Mouse (Mus musculus) B cell, adult 62 days (primary cell): ENCODE data around the gene Tysnd1. TPM values are rescaled to one million over a fixed set of nuclear protein-coding genes. Genes with fewer than 3 reads are reported as not detected.

Source experiments
- total RNA-seq: library from RNA; stranded (reverse); gene quantifications from 4 replicates; pipeline ENCODE4 v1.2.4, GENCODE M21; 2023

The Tysnd1 gene
- total RNA-seq = 20.5 to 24.5 TPM (median 22.4 TPM) in 4 replicates

DNA sequence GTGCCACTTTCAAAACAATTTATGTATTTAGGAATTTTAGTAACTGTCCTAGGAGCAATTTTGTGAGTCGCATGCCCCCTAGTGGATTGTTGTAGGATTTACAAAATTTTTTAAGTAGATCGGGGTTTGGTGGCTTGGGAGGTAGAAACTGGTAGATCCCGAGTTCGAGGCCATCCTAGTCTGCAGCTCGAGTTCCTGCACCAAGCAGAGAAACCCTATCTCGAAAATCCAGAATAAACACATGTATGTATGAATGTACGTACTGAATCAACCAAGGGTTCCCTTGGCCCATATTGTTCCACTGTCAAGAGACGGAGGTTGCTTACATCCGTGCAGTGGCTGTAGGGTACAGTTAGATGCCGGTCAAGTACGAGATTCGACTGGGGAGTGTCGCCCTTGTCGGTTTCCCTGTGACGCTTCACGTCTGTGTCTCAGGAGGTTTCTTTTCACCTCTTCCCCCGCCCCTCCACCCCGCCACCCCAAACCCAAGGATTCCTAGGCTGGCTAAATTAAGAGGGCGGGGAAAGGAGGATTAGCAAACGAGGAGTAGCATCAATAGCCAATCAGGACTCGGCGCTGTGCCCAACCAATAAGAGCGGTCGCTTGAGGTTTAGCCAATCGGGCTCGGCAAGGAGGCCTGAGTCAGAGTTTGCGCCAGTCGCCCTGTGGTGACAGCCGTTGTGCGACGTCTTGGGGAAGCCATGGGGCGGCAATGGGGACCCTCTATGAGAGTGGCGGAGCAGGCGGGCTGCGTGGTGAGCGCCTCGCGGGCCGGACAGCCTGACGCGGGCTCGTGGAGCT lies at the start of gene Tysnd1:
Tysnd1 (plus strand) TSS at position 645 of the 801 bp plus-strand sequence.

DNA sequence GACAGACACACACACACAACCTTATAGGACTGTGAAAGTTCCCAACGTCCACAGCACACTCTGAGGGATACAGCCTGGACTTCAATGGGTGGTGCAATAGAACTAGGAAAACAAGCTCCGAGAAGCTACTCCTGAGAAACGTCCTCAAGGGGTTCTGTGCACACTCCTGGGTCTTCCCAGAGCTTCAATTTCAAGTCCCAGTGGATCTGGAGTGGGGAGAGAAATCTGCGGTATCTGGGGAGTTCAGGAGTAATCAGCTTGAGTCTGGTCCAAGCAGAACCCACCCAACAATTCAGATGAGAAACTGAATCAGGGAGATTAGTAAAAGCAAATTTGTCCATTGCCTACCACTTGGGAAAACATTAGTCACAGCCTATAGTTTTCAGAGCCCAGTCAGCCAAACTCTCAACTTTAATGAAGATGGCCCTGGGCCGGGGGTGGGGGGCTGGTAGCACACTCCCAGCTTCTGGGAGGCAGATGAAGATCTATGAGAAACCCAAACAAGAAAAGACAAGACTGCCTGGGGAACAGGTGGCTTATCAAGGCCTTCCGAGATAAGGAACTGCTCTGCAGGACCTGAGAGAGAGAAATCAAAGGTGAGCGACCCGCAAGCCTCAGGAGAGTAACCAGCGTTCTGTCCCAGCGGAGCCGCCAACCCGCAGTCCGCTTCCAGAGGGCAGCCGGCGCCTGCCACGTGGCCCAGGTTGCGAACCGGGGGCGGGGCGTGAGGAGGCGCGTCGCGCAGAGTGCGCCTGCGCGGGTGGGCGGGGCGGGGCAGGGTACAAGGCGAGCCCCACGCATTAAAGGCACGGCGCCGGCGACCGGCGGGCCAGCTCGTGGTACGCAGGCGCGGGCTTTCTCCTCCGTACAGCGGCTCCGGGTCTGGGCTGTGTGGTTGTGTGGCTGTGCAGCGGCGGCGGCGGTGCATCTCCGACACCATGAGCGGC lies 47.3 kb upstream of the Tysnd1 start, which contains the start of gene Ppa1:
Ppa1 (plus strand) TSS at position 763 of the 947 bp plus-strand sequence.

DNA sequence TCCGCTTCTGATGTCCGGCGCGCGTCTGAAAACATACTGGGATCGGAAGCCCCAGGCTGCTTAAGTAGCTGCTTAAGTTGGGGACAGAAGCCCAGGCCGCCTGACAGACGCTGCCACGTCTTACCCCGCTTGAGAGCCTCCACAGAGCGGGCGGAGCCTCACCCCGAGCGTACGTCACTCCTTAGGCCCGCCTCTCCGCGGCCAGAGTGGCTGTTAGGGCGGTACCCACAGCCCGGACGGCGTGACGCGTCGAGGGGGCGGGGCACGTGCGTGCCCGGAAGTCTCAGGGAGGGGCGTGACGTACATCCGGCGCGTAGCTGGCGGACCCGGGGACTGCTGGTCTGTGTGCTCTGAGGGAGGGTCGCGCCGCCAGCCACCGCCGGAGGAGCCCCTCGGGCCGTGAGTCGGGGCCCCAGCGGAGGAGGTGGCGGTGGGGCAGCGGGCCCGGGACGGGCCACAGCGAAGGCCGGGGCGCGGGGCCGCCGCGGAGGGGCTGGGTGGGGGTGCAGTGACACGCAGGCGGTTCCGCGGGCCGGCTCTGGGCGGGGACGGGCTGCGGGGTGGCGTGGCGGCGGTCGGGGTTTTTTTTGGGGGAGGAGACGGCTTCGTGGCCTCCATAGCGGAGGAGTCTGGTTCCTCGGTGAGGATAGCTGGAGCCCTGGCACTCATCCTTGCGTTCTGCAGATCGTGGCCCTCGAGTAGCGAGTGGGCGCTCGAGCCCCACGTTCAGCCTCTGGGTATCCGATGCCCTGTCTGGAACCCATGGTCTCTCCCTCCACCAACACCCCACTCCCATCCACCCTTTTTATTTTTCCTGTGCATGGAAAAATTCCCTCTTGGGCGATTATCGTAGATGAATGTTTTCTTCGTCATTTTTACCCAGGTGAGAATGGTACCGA lies 15.1 kb upstream of the Tysnd1 start, which contains the start of gene Sar1a:
Sar1a (plus strand) TSS at position 285 of the 899 bp plus-strand sequence.

DNA sequence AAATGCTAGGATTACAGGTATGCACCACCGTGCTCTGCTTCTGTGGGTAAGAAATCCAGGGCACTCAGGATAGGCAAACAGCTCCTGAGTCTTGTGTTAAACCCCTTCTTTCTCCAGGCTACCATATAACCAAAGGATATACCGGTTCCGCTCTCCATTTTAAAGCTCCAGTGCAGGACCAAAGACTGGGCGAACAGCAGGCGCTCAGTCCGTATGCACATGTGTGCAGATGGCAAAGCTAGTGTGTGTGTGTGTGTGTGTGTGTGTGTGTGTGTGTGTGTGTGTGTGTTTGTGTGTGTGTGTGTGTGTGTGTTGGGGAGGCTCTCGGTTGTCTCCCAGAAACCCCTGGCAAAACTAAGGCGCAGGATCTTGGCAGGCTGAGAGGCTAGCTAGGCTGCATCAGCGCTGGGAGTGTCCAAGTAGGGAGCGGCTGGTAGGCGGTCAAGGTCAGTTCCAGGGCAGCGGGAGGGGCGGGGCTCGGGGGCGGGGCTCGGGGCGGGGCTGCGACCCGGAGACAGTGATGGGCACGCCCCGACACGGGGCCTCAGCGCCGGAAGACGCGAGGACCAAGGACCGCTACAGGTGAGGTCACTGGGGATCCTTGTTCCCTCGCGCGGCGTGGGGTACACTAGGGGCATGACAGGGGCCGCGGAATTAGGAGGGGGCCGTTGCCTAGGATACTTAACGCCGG lies 19.6 kb downstream of the Tysnd1 start, which contains the start of gene Aifm2:
Aifm2 (plus strand) TSS at position 493 of the 691 bp plus-strand sequence.

Other genes with a start within 250 kb of the Tysnd1 start
- 115 to 126 TPM (median 119 TPM) in 4 replicates for gene Eif4ebp2, start 242.9 kb upstream of the Tysnd1 start, total RNA-seq
- 10.1 to 12.0 TPM (median 11.2 TPM) in 4 replicates for gene Lrrc20, start 219.7 kb upstream of the Tysnd1 start, total RNA-seq
- not detected in 4 replicates for gene Npffr1, start 100.0 kb upstream of the Tysnd1 start, total RNA-seq
- gene Ppa1, start 47.0 kb upstream of the Tysnd1 start, total RNA-seq = 11.9 to 20.7 TPM (median 17.1 TPM) in 4 replicates
- gene Sar1a, start 15.2 kb upstream of the Tysnd1 start, total RNA-seq = 241 to 260 TPM (median 256 TPM) in 4 replicates
- gene Aifm2, start 19.7 kb downstream of the Tysnd1 start, total RNA-seq = 3.2 to 6.2 TPM (median 4.6 TPM) in 4 replicates
- gene H2afy2, start 88.6 kb downstream of the Tysnd1 start, total RNA-seq = not detected in 4 replicates